Mouse (Mus musculus): Measurements from ENCODE around the gene Hpcal1. TPM values are rescaled to one million over a fixed set of nuclear protein-coding genes. Genes with fewer than 3 reads are reported as not detected.

Gene Hpcal1
- polyA plus RNA-seq, 1 experiment from 2014 or later = 58.1 TPM

- no peaks in the 10 kb centered on the region for H3K36me3 ChIP-seq (ENCODE audit: control insufficient read depth, insufficient read depth, low read length)
- H3K4me2 ChIP-seq (replicated peaks; ENCODE audit: low read depth, low read length) = no peak overlapping the region
- ATAC-seq (ENCODE audit: low FRiP score, low TSS enrichment) = no peak
- H3K4me1 ChIP-seq (ENCODE audit: control insufficient read depth, insufficient read depth, low read length) = peaks cover 14% of the 10 kb centered on the region; the same call in 1 of the 2 replicates
- no peaks in the 10 kb centered on the region for H3K9me3 ChIP-seq (ENCODE audit: control insufficient read depth, low read length)
- no peak overlapping the region for H3K4me3 ChIP-seq (ENCODE audit: low read length)
- H3K9ac ChIP-seq (ENCODE audit: low read depth, low read length) = no peak overlapping the region
- WGBS = 68% methylated on average over 6 of the region's 6 CpGs
- H3K27me3 ChIP-seq (ENCODE audit: control insufficient read depth, insufficient read depth, low read length) = no peaks in the 10 kb centered on the region
- H3K27ac ChIP-seq (ENCODE audit: low read depth, low read length) = no peak overlapping the region
Measured at GRCm38 (mm10) chr12:17702944-17703335, 12.3 kb downstream of the Hpcal1 start.

GRCm38 (mm10) chr12:17703866-17704265, 13.2 kb downstream of the Hpcal1 start:
- no peaks in the 10 kb centered on the region for H3K36me3 ChIP-seq (ENCODE audit: control insufficient read depth, insufficient read depth, low read length)
- H3K27ac ChIP-seq (ENCODE audit: low read depth, low read length) = no peak overlapping the region
- ATAC-seq (ENCODE audit: low FRiP score, low TSS enrichment) = no peak
- no peak overlapping the region for H3K4me3 ChIP-seq (ENCODE audit: low read length)
- no peak overlapping the region for H3K4me2 ChIP-seq (replicated peaks; ENCODE audit: low read depth, low read length)
- peaks cover 14% of the 10 kb centered on the region; the same call in 1 of the 2 replicates for H3K4me1 ChIP-seq (ENCODE audit: control insufficient read depth, insufficient read depth, low read length)
- WGBS = 97% methylated on average over 3 of the region's 3 CpGs
- no peaks in the 10 kb centered on the region for H3K9me3 ChIP-seq (ENCODE audit: control insufficient read depth, low read length)
- H3K9ac ChIP-seq (ENCODE audit: low read depth, low read length) = no peak overlapping the region
- H3K27me3 ChIP-seq (ENCODE audit: control insufficient read depth, insufficient read depth, low read length) = no peaks in the 10 kb centered on the region

- Histone ChIP-seq H3K4me1 (ENCODE audit: control insufficient read depth, insufficient read depth, low read length) (peaks cover 34% of the 10 kb centered on the region), H3K36me3 (ENCODE audit: control insufficient read depth, insufficient read depth, low read length) (no peaks in the 10 kb centered on the region), H3K27ac (ENCODE audit: low read depth, low read length) (no peak overlapping the region)
Measured at GRCm38 (mm10) chr12:17707472-17707871, 16.8 kb downstream of the Hpcal1 start.

GRCm38 (mm10) chr12:17709451-17709850, 18.8 kb downstream of the Hpcal1 start:
- H3K4me1 ChIP-seq (ENCODE audit: control insufficient read depth, insufficient read depth, low read length) = peaks cover 29% of the 10 kb centered on the region
- no peak overlapping the region for H3K9ac ChIP-seq (ENCODE audit: low read depth, low read length)
- H3K4me3 ChIP-seq (ENCODE audit: low read length) = no peak overlapping the region
- no peaks in the 10 kb centered on the region for H3K27me3 ChIP-seq (ENCODE audit: control insufficient read depth, insufficient read depth, low read length)
- no peak overlapping the region for H3K27ac ChIP-seq (ENCODE audit: low read depth, low read length)
- H3K4me2 ChIP-seq (replicated peaks; ENCODE audit: low read depth, low read length) = no peak overlapping the region
- 29% methylated on average over 4 of the region's 4 CpGs for WGBS
- no peak for ATAC-seq (ENCODE audit: low FRiP score, low TSS enrichment)
- no peaks in the 10 kb centered on the region for H3K36me3 ChIP-seq (ENCODE audit: control insufficient read depth, insufficient read depth, low read length)
- H3K9me3 ChIP-seq (ENCODE audit: control insufficient read depth, low read length) = no peaks in the 10 kb centered on the region

More at GRCm38 (mm10) chr12:17707472-17707871, 16.8 kb downstream of the Hpcal1 start:
- no peak overlapping the region for H3K4me2 ChIP-seq (replicated peaks; ENCODE audit: low read depth, low read length)
- no peaks in the 10 kb centered on the region for H3K27me3 ChIP-seq (ENCODE audit: control insufficient read depth, insufficient read depth, low read length)
- no peak for ATAC-seq (ENCODE audit: low FRiP score, low TSS enrichment)
- H3K9me3 ChIP-seq (ENCODE audit: control insufficient read depth, low read length) = no peaks in the 10 kb centered on the region
- H3K9ac ChIP-seq (ENCODE audit: low read depth, low read length) = no peak overlapping the region
- H3K4me3 ChIP-seq (ENCODE audit: low read length) = no peak overlapping the region

- H3K27ac ChIP-seq (ENCODE audit: low read depth, low read length) = peak overlapping the region; percentile 62; the same call in 1 of the 2 replicates
- peak; percentile 54 for ATAC-seq (ENCODE audit: low FRiP score, low TSS enrichment)
- H3K4me2 ChIP-seq (replicated peaks; ENCODE audit: low read depth, low read length) = 0 out of 2 replicates have a peak overlapping the region, but pooled peaks have one; percentile 1
- no peak overlapping the region for H3K9ac ChIP-seq (ENCODE audit: low read depth, low read length)
- H3K4me3 ChIP-seq (ENCODE audit: low read length) = no peak overlapping the region
- no peaks in the 10 kb centered on the region for H3K27me3 ChIP-seq (ENCODE audit: control insufficient read depth, insufficient read depth, low read length)
- no peaks in the 10 kb centered on the region for H3K36me3 ChIP-seq (ENCODE audit: control insufficient read depth, insufficient read depth, low read length)
- no peaks in the 10 kb centered on the region for H3K9me3 ChIP-seq (ENCODE audit: control insufficient read depth, low read length)
- peaks cover 29% of the 10 kb centered on the region for H3K4me1 ChIP-seq (ENCODE audit: control insufficient read depth, insufficient read depth, low read length)
- 39% methylated on average over 17 of the region's 17 CpGs for WGBS
Measured at GRCm38 (mm10) chr12:17709926-17710746, 19.5 kb downstream of the Hpcal1 start.

- Histone ChIP-seq H3K4me2 (replicated peaks; ENCODE audit: low read depth, low read length) (0 out of 2 replicates have a peak overlapping the region, but pooled peaks have one; percentile 1), H3K9me3 (ENCODE audit: control insufficient read depth, low read length) (no peaks in the 10 kb centered on the region), H3K4me1 (ENCODE audit: control insufficient read depth, insufficient read depth, low read length) (peaks cover 29% of the 10 kb centered on the region), H3K27ac (ENCODE audit: low read depth, low read length) (peak overlapping the region; percentile 62; the same call in 1 of the 2 replicates), H3K4me3 (ENCODE audit: low read length) (no peak overlapping the region), H3K27me3 (ENCODE audit: control insufficient read depth, insufficient read depth, low read length) (no peaks in the 10 kb centered on the region), H3K9ac (ENCODE audit: low read depth, low read length) (no peak overlapping the region), H3K36me3 (ENCODE audit: control insufficient read depth, insufficient read depth, low read length) (no peaks in the 10 kb centered on the region)
- WGBS = 3% methylated on average over 3 of the region's 3 CpGs
- peak; percentile 47 for ATAC-seq (ENCODE audit: low FRiP score, low TSS enrichment)
Measured at GRCm38 (mm10) chr12:17710747-17711092, 20.1 kb downstream of the Hpcal1 start.

- no peak overlapping the region for H3K27ac ChIP-seq (ENCODE audit: low read depth, low read length)
- H3K27me3 ChIP-seq (ENCODE audit: control insufficient read depth, insufficient read depth, low read length) = no peaks in the 10 kb centered on the region
- H3K4me2 ChIP-seq (replicated peaks; ENCODE audit: low read depth, low read length) = no peak overlapping the region
- peaks cover 29% of the 10 kb centered on the region for H3K4me1 ChIP-seq (ENCODE audit: control insufficient read depth, insufficient read depth, low read length)
- no peak overlapping the region for H3K4me3 ChIP-seq (ENCODE audit: low read length)
- no peaks in the 10 kb centered on the region for H3K9me3 ChIP-seq (ENCODE audit: control insufficient read depth, low read length)
- no peaks in the 10 kb centered on the region for H3K36me3 ChIP-seq (ENCODE audit: control insufficient read depth, insufficient read depth, low read length)
- WGBS = 53% methylated on average over 6 of the region's 6 CpGs
- no peak for ATAC-seq (ENCODE audit: low FRiP score, low TSS enrichment)
- no peak overlapping the region for H3K9ac ChIP-seq (ENCODE audit: low read depth, low read length)
Measured at GRCm38 (mm10) chr12:17711731-17712388, 21.2 kb downstream of the Hpcal1 start.

- 42% methylated on average over 1 of the region's 1 CpGs for WGBS
- H3K27me3 ChIP-seq (ENCODE audit: control insufficient read depth, insufficient read depth, low read length) = no peaks in the 10 kb centered on the region
- H3K27ac ChIP-seq (ENCODE audit: low read depth, low read length) = no peak overlapping the region
- peaks cover 29% of the 10 kb centered on the region for H3K4me1 ChIP-seq (ENCODE audit: control insufficient read depth, insufficient read depth, low read length)
- no peaks in the 10 kb centered on the region for H3K36me3 ChIP-seq (ENCODE audit: control insufficient read depth, insufficient read depth, low read length)
- ATAC-seq (ENCODE audit: low FRiP score, low TSS enrichment) = no peak
- no peak overlapping the region for H3K9ac ChIP-seq (ENCODE audit: low read depth, low read length)
- no peaks in the 10 kb centered on the region for H3K9me3 ChIP-seq (ENCODE audit: control insufficient read depth, low read length)
- H3K4me3 ChIP-seq (ENCODE audit: low read length) = no peak overlapping the region
- no peak overlapping the region for H3K4me2 ChIP-seq (replicated peaks; ENCODE audit: low read depth, low read length)
Measured at GRCm38 (mm10) chr12:17712571-17712970, 21.9 kb downstream of the Hpcal1 start.
